Mouse (Mus musculus) hindbrain, embryonic 14.5 days (tissue): ENCODE measurements around the gene Arhgef3. TPM values are rescaled to one million over a fixed set of nuclear protein-coding genes. Genes with fewer than 3 reads are reported as not detected.

Experiments
- ATAC-seq: fragments of 200-750 bp; cut with Nextera tagmentation; 2 replicates; pipeline ENCODE4 v1.8.0; 2017; ENCODE audit warnings: moderate number of reproducible peaks, mild to moderate bottlenecking, moderate TSS enrichment, moderate library complexity; ENCODE audit not compliant: low FRiP score
- DNase-seq: peaks from one replicate; pipeline ENCODE4 v3.0.0-alpha.2; 2015; ENCODE audit warnings: low spot score
- H3K27ac ChIP-seq: fragments of 300-500 bp; sonication (generic); 2 replicates; pipeline ENCODE4 v1.5.1; 2014; ENCODE audit warnings: mild to moderate bottlenecking, moderate library complexity
- H3K27me3 ChIP-seq: fragments of 300-500 bp; sonication (generic); 2 replicates; pipeline ENCODE4 v1.6.1; 2014; ENCODE audit warnings: mild to moderate bottlenecking, low read length, mixed read lengths; ENCODE audit not compliant: control insufficient read depth, insufficient read depth
- H3K36me3 ChIP-seq: fragments of 300-500 bp; sonication (generic); replicated peaks from 2 replicates; pipeline ENCODE4 v1.6.1; 2014; ENCODE audit not compliant: control insufficient read depth, insufficient read depth
- H3K4me1 ChIP-seq: fragments of 300-500 bp; sonication (generic); replicated peaks from 2 replicates; pipeline ENCODE4 v1.6.1; 2014; ENCODE audit warnings: antibody characterized with exemption, low read length, mixed read lengths; ENCODE audit not compliant: control insufficient read depth, insufficient read depth
- H3K4me2 ChIP-seq: fragments of 300-500 bp; sonication (generic); replicated peaks from 2 replicates; pipeline ENCODE4 v1.6.1; 2014; ENCODE audit warnings: mild to moderate bottlenecking, moderate library complexity
- H3K4me3 ChIP-seq: fragments of 300-500 bp; sonication (generic); replicated peaks from 2 replicates; pipeline ENCODE4 v1.5.1; 2014; ENCODE audit warnings: mild to moderate bottlenecking, low read length
- H3K9ac ChIP-seq: fragments of 300-500 bp; sonication (generic); 2 replicates; pipeline ENCODE4 v1.6.1; 2014
- H3K9me3 ChIP-seq: fragments of 300-500 bp; sonication (generic); 2 replicates; pipeline ENCODE4 v1.6.1; 2016; ENCODE audit warnings: low read length; ENCODE audit not compliant: control insufficient read depth
- WGBS: fragments of 180-500 bp; shearing (Covaris S2); extraction: QIAGEN DNeasy Blood & Tissue Kit; methylation state at CpG from one replicate; pipeline ENCODE4 v1.1.7; 2014; 5-methylcytosine and 5-hydroxymethylcytosine counted together
- polyA plus RNA-seq: library from polyadenylated mRNA; unstranded; fragments of >200 nt; fragmentation: Nextera tagmentation; extraction: Ambion mirVana; gene quantifications from 2 replicates; pipeline ENCODE4 v1.2.1, GENCODE M21; 2014

Arhgef3 gene
- polyA plus RNA-seq, 1 experiment from 2014 or later: 11.8 TPM

GRCm38 (mm10) chr14:27331490-27332035 is 216.9 kb downstream of the Arhgef3 start:
- Histone ChIP-seq H3K36me3 (no peaks in the 10 kb centered on the region), H3K9me3 (no peaks in the 10 kb centered on the region), H3K4me2 (no peak overlapping the region), H3K27ac (no peak overlapping the region), H3K4me1 (peaks cover 12% of the 10 kb centered on the region; the same call in 1 of the 2 replicates), H3K4me3 (no peak overlapping the region), H3K27me3 (peaks cover 24% of the 10 kb centered on the region), H3K9ac (no peak overlapping the region)
- ATAC-seq (no peak), DNase-seq (no peak)
- WGBS: 62% methylated on average over 10 of the region's 10 CpGs

GRCm38 (mm10) chr14:27332359-27332987 is 217.8 kb downstream of the Arhgef3 start:
- H3K4me3 ChIP-seq: no peak overlapping the region
- H3K27me3 ChIP-seq: peaks cover 33% of the 10 kb centered on the region
- ATAC-seq (peak; percentile 59; the same call in 1 of the 2 replicates), DNase-seq (peak; percentile 55)
- no peaks in the 10 kb centered on the region for H3K36me3 ChIP-seq
- no peak overlapping the region for H3K9ac ChIP-seq
- H3K27ac ChIP-seq: no peak overlapping the region
- H3K4me1 ChIP-seq: peaks cover 12% of the 10 kb centered on the region; the same call in 1 of the 2 replicates
- no peak overlapping the region for H3K4me2 ChIP-seq
- WGBS: 47% methylated on average over 4 of the region's 4 CpGs
- H3K9me3 ChIP-seq: no peaks in the 10 kb centered on the region

GRCm38 (mm10) chr14:27335331-27336207 is 220.9 kb downstream of the Arhgef3 start:
- 3% methylated on average over 37 of the region's 37 CpGs for WGBS
- Histone ChIP-seq H3K27ac (no peak overlapping the region), H3K9ac (peak overlapping the region; percentile 71), H3K4me2 (peak overlapping the region; percentile 97), H3K27me3 (peaks cover 36% of the 10 kb centered on the region), H3K9me3 (no peaks in the 10 kb centered on the region), H3K36me3 (no peaks in the 10 kb centered on the region), H3K4me3 (peak overlapping the region; percentile 60), H3K4me1 (peaks cover 12% of the 10 kb centered on the region; the same call in 1 of the 2 replicates)
- ATAC-seq (peak; percentile 74; the same call in 1 of the 2 replicates), DNase-seq (peak; percentile 66)

- Histone ChIP-seq H3K4me1 (peaks cover 12% of the 10 kb centered on the region; the same call in 1 of the 2 replicates), H3K27me3 (peaks cover 36% of the 10 kb centered on the region), H3K4me2 (peak overlapping the region; percentile 97), H3K36me3 (no peaks in the 10 kb centered on the region), H3K9me3 (no peaks in the 10 kb centered on the region), H3K9ac (peak overlapping the region; percentile 71), H3K4me3 (peak overlapping the region; percentile 60), H3K27ac (no peak overlapping the region)
- DNase-seq (no peak), ATAC-seq (peak; percentile 31; the same call in 1 of the 2 replicates)
- WGBS: 3% methylated on average over 33 of the region's 34 CpGs
Measured at GRCm38 (mm10) chr14:27336208-27337114, 221.8 kb downstream of the Arhgef3 start.

GRCm38 (mm10) chr14:27337156-27337555 is 222.5 kb downstream of the Arhgef3 start:
- DNase-seq (no peak), ATAC-seq (no peak)
- 66% methylated on average over 6 of the region's 6 CpGs for WGBS
- no peak overlapping the region for H3K27ac ChIP-seq
- H3K4me1 ChIP-seq: peaks cover 12% of the 10 kb centered on the region; the same call in 1 of the 2 replicates
- peak overlapping the region; percentile 60; the same call in 1 of the 2 replicates for H3K4me3 ChIP-seq
- no peaks in the 10 kb centered on the region for H3K36me3 ChIP-seq
- H3K4me2 ChIP-seq: peak overlapping the region; percentile 97
- H3K9me3 ChIP-seq: no peaks in the 10 kb centered on the region
- peaks cover 36% of the 10 kb centered on the region for H3K27me3 ChIP-seq
- no peak overlapping the region for H3K9ac ChIP-seq

- no peak overlapping the region for H3K4me3 ChIP-seq
- DNase-seq: peak; percentile 79
- H3K27me3 ChIP-seq: peaks cover 36% of the 10 kb centered on the region
- no peaks in the 10 kb centered on the region for H3K36me3 ChIP-seq
- no peak overlapping the region for H3K4me2 ChIP-seq
- no peaks in the 10 kb centered on the region for H3K9me3 ChIP-seq
- WGBS: 37% methylated on average over 12 of the region's 12 CpGs
- ATAC-seq: no peak
- H3K27ac ChIP-seq: no peak overlapping the region
- H3K4me1 ChIP-seq: peaks cover 12% of the 10 kb centered on the region; the same call in 1 of the 2 replicates
- no peak overlapping the region for H3K9ac ChIP-seq
Measured at GRCm38 (mm10) chr14:27338034-27338708, 223.5 kb downstream of the Arhgef3 start.

GRCm38 (mm10) chr14:27340682-27341415 is 226.2 kb downstream of the Arhgef3 start:
- H3K4me2 ChIP-seq: no peak overlapping the region
- no peak overlapping the region for H3K9ac ChIP-seq
- no peak overlapping the region for H3K27ac ChIP-seq
- 74% methylated on average over 5 of the region's 5 CpGs for WGBS
- H3K4me1 ChIP-seq: 0 out of 2 replicates have a peak, but pooled peaks cover 7% of the 10 kb centered on the region
- no peaks in the 10 kb centered on the region for H3K9me3 ChIP-seq
- peaks cover 18% of the 10 kb centered on the region for H3K27me3 ChIP-seq
- DNase-seq (no peak), ATAC-seq (no peak)
- no peak overlapping the region for H3K4me3 ChIP-seq
- H3K36me3 ChIP-seq: no peaks in the 10 kb centered on the region

GRCm38 (mm10) chr14:27341486-27341885 is 226.8 kb downstream of the Arhgef3 start:
- no peak for ATAC-seq
- Histone ChIP-seq H3K27me3 (peaks cover 13% of the 10 kb centered on the region), H3K4me1 (0 out of 2 replicates have a peak, but pooled peaks cover under 1% of the 10 kb centered on the region), H3K36me3 (no peaks in the 10 kb centered on the region), H3K4me3 (no peak overlapping the region), H3K9ac (no peak overlapping the region), H3K27ac (no peak overlapping the region), H3K9me3 (no peaks in the 10 kb centered on the region), H3K4me2 (no peak overlapping the region)
- WGBS: 88% methylated on average over 5 of the region's 5 CpGs
- no peak for DNase-seq
